Mouse (Mus musculus): ENCODE measurements around the gene Mettl7a2. TPM values are rescaled to one million over a fixed set of nuclear protein-coding genes. Genes with fewer than 3 reads are reported as not detected.
A peak's percentile ranks its signal among the peaks of the same experiment; 100 is the strongest.
"Not testable (repeated sequence)": the region's sequence is repeated elsewhere in the genome, so short reads cannot be mapped to it uniquely, and the experiment has no call there.

Mettl7a2 gene
- polyA plus RNA-seq, 1 experiment from 2014 or later, result not detected

DNA sequence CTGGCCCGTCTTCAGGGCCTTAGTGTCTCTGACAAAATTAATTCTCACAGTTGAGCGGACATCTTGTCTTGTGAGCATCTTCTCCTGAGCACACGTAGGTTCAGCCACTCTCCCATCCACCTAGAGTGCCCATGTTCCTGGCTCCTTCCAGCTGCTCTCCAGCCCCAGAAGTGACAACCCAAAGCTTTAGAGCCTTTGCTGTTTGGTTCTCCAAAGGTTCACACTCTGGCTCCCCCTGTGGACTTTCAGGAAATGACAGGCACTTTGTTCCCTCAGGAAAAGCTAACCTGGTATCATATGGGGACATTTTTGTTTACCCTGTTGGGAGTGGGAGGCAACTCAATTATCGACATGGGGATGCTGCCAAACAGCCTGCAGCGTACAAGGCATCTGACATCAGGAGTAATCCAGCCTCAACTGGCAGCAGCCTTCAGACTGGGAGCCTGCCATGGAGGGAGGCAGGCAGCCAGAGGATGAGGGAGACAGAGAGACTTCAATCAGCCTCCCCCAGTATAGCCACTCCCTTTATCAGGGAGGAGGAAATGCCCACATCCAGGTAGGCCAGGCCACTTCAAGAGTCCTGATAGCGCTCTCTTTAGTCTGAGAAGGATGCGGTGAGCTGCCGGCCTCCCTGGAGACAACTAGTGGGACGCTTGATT lies 25.0 kb downstream of the Mettl7a2 start:
- ATAC-seq (ENCODE audit: insufficient number of reproducible peaks, insufficient read depth, low FRiP score, low read depth); H3K27ac ChIP-seq (ENCODE audit: low read length); H3K27me3 ChIP-seq (ENCODE audit: control insufficient read depth, insufficient read depth, low read length); H3K9me3 ChIP-seq (ENCODE audit: control insufficient read depth, low read depth, low read length); H3K4me2 ChIP-seq (replicated peaks; ENCODE audit: low read depth, low read length); H3K4me3 ChIP-seq (ENCODE audit: low read depth, low read length); H3K4me1 ChIP-seq (ENCODE audit: control insufficient read depth, insufficient read depth, low read length); H3K36me3 ChIP-seq (ENCODE audit: control insufficient read depth, insufficient read depth, low read length); H3K9ac ChIP-seq (replicated peaks; ENCODE audit: low read depth, low read length): not testable (repeated sequence)
- 16% methylated on average over 2 of the region's 9 CpGs for WGBS

DNA sequence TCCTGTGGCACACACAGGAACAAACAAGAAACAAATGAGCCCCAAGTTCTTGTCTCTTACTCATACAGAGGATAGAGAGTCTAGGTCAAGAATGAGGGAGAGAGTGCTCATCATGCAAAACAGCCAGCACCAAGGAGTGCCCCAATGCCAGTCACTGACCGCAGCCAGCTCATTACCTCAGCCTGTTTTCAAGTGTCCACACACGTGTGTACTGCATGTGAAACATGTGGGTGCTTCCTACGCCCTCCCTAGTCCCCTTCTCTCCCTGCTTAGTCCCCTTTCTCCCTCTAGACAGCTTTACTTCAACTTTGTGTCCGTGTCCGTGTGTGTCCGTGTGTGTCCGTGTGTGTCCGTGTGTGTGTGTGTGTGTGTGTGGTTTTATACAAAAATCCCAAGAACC lies 26.7 kb downstream of the Mettl7a2 start:
- Histone ChIP-seq H3K36me3 (ENCODE audit: control insufficient read depth, insufficient read depth, low read length) (no peaks in the 10 kb centered on the region), H3K4me3 (ENCODE audit: low read depth, low read length) (no peak overlapping the region), H3K27me3 (ENCODE audit: control insufficient read depth, insufficient read depth, low read length) (no peaks in the 10 kb centered on the region), H3K4me2 (replicated peaks; ENCODE audit: low read depth, low read length) (no peak overlapping the region), H3K9me3 (ENCODE audit: control insufficient read depth, low read depth, low read length) (no peaks in the 10 kb centered on the region), H3K9ac (replicated peaks; ENCODE audit: low read depth, low read length) (no peak overlapping the region), H3K4me1 (ENCODE audit: control insufficient read depth, insufficient read depth, low read length) (0 out of 2 replicates have a peak, but pooled peaks cover 3% of the 10 kb centered on the region), H3K27ac (ENCODE audit: low read length) (no peak overlapping the region)
- WGBS, result 82% methylated on average over 8 of the region's 8 CpGs
- ATAC-seq (ENCODE audit: insufficient number of reproducible peaks, insufficient read depth, low FRiP score, low read depth), result no peak

DNA sequence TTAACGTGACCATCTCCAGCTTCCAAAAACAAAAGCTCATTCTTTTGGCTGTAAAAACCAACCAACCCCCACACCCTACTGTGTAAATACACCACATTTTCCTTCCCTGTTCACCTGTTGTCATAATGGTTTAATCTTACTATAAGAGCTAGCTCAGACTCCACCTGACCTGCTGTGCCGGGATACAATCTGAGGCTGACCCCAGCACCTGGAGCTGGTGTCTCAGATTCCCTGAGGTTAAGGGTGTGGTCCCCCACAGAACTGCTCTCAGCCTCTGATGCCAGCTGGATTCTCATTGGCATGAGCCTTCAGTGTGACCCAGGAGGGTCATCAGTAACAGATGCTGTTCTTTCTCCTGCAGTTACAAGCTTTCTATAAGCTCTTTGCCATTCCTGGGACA lies 27.1 kb downstream of the Mettl7a2 start:
- H3K4me3 ChIP-seq (ENCODE audit: low read depth, low read length), result no peak overlapping the region
- H3K4me2 ChIP-seq (replicated peaks; ENCODE audit: low read depth, low read length), result no peak overlapping the region
- no peak overlapping the region for H3K9ac ChIP-seq (replicated peaks; ENCODE audit: low read depth, low read length)
- no peaks in the 10 kb centered on the region for H3K9me3 ChIP-seq (ENCODE audit: control insufficient read depth, low read depth, low read length)
- 31% methylated on average over 2 of the region's 2 CpGs for WGBS
- no peaks in the 10 kb centered on the region for H3K36me3 ChIP-seq (ENCODE audit: control insufficient read depth, insufficient read depth, low read length)
- no peak for ATAC-seq (ENCODE audit: insufficient number of reproducible peaks, insufficient read depth, low FRiP score, low read depth)
- H3K4me1 ChIP-seq (ENCODE audit: control insufficient read depth, insufficient read depth, low read length), result 0 out of 2 replicates have a peak, but pooled peaks cover 3% of the 10 kb centered on the region
- H3K27ac ChIP-seq (ENCODE audit: low read length), result no peak overlapping the region
- H3K27me3 ChIP-seq (ENCODE audit: control insufficient read depth, insufficient read depth, low read length), result no peaks in the 10 kb centered on the region

DNA sequence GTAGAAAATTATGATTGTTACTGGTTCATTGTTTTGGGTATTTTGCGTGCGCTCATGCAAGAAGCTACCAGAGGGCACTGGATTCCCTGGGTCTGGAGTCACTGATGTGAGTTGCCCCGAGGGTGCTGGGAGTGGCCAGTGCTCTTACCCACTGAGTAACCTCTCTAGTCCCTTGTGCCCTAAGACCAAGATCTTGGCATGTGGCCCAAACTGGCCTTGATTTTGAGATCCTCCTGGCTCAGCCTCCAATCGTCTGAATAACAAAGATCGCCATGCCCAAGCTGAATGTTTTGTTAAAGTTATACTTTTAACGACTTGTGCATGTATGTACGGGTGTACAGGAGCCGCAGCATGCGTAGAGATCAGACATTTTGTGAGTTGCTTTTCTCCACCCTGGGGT lies 32.7 kb downstream of the Mettl7a2 start:
- 91% methylated on average over 9 of the region's 9 CpGs for WGBS
- H3K4me1 ChIP-seq (ENCODE audit: control insufficient read depth, insufficient read depth, low read length), result no peaks in the 10 kb centered on the region

DNA sequence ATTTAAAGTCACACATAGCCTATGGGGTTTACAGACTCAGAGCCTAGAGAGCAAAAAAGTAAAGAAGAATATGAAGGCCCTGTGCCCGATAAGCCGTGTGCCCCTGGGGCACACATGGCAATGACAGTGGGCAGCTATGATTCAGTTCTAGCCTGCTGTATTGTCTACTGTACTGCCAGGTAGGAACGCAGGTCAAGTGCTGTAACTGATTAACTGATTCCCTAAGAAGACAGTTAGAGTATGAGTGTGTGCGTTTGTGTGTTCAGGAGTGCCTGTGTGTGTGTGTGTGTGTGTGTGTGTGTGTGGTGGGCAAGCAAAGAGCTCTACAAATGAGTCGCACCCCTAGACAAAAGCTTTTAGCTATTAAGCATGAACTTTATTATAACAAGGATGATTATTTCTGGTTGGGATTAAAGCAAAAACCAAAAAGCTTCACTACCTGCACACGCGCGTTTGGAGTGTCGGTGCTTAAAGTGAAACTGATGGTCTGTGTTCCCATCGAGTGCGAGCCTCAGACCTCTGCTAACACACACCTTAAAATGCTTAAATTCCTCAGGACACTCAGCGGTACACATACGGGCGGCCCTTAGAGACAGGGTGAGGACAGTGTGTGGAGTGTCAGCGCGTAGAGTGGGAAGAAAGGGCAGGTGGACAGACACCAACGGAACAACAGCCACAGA lies 34.7 kb downstream of the Mettl7a2 start:
- 83% methylated on average over 17 of the region's 17 CpGs for WGBS
- Histone ChIP-seq H3K9me3 (ENCODE audit: control insufficient read depth, low read depth, low read length) (no peaks in the 10 kb centered on the region), H3K27me3 (ENCODE audit: control insufficient read depth, insufficient read depth, low read length) (no peaks in the 10 kb centered on the region), H3K9ac (replicated peaks; ENCODE audit: low read depth, low read length) (no peak overlapping the region), H3K4me3 (ENCODE audit: low read depth, low read length) (no peak overlapping the region), H3K4me2 (replicated peaks; ENCODE audit: low read depth, low read length) (no peak overlapping the region), H3K36me3 (ENCODE audit: control insufficient read depth, insufficient read depth, low read length) (no peaks in the 10 kb centered on the region), H3K27ac (ENCODE audit: low read length) (no peak overlapping the region), H3K4me1 (ENCODE audit: control insufficient read depth, insufficient read depth, low read length) (no peaks in the 10 kb centered on the region)
- no peak for ATAC-seq (ENCODE audit: insufficient number of reproducible peaks, insufficient read depth, low FRiP score, low read depth)

More for the DNA sequence above, 32.7 kb downstream of the Mettl7a2 start:
- Histone ChIP-seq H3K9ac (replicated peaks; ENCODE audit: low read depth, low read length) (no peak overlapping the region), H3K36me3 (ENCODE audit: control insufficient read depth, insufficient read depth, low read length) (no peaks in the 10 kb centered on the region), H3K27me3 (ENCODE audit: control insufficient read depth, insufficient read depth, low read length) (no peaks in the 10 kb centered on the region), H3K9me3 (ENCODE audit: control insufficient read depth, low read depth, low read length) (no peaks in the 10 kb centered on the region), H3K4me2 (replicated peaks; ENCODE audit: low read depth, low read length) (no peak overlapping the region), H3K4me3 (ENCODE audit: low read depth, low read length) (no peak overlapping the region), H3K27ac (ENCODE audit: low read length) (no peak overlapping the region)
- no peak for ATAC-seq (ENCODE audit: insufficient number of reproducible peaks, insufficient read depth, low FRiP score, low read depth)

DNA sequence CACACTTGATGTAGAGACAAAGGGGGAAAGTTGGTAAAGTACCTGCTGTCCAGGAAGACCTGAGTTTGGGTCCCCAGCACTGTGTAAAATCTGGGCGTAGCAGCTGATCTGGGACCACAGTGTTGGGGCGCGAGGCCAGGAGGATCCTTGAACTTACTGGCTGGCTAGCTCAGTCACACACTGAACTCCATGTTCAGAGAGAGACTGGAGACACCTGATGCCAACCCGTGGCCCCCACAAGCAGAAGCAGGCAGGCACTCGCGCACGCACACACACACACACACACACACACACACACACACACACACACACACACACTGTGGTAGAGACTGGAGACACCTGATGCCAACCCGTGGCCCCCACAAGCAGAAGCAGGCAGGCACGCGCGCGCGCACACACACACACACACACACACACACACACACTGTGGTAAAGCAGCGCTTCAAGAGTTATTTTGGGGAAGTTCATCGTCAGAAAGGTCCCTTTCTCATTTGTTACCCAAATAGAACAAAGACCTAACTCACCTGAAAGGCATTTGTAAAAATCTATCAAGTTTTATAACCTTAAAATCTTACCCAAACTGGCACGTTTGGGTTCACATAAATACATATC lies 35.3 kb downstream of the Mettl7a2 start:
- Histone ChIP-seq H3K27ac (ENCODE audit: low read length) (no peak overlapping the region), H3K9me3 (ENCODE audit: control insufficient read depth, low read depth, low read length) (no peaks in the 10 kb centered on the region), H3K4me2 (replicated peaks; ENCODE audit: low read depth, low read length) (no peak overlapping the region), H3K4me1 (ENCODE audit: control insufficient read depth, insufficient read depth, low read length) (no peaks in the 10 kb centered on the region), H3K27me3 (ENCODE audit: control insufficient read depth, insufficient read depth, low read length) (no peaks in the 10 kb centered on the region), H3K36me3 (ENCODE audit: control insufficient read depth, insufficient read depth, low read length) (no peaks in the 10 kb centered on the region), H3K4me3 (ENCODE audit: low read depth, low read length) (no peak overlapping the region), H3K9ac (replicated peaks; ENCODE audit: low read depth, low read length) (no peak overlapping the region)
- no peak for ATAC-seq (ENCODE audit: insufficient number of reproducible peaks, insufficient read depth, low FRiP score, low read depth)
- 78% methylated on average over 16 of the region's 16 CpGs for WGBS

DNA sequence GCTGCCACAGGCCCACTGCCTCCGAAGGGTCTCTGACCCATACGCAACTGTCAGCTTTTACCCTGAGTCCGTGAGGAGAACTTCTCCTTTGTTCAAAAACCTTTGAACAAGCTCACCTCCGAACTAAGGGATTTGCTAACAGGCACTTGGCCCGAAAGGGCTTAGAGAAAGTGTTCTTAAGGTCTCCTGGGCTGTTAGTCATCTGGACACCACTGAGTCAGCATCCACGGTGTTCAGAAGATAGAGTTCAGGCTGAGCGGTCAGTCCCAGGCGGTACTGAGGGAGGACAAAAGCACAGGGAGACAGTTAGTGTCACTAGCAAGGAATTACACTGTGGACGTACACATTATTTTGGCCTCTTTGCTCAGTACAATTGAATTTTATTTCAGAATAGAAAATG lies 35.9 kb downstream of the Mettl7a2 start:
- H3K27ac ChIP-seq (ENCODE audit: low read length), result no peak overlapping the region
- H3K9me3 ChIP-seq (ENCODE audit: control insufficient read depth, low read depth, low read length), result no peaks in the 10 kb centered on the region
- no peaks in the 10 kb centered on the region for H3K4me1 ChIP-seq (ENCODE audit: control insufficient read depth, insufficient read depth, low read length)
- no peaks in the 10 kb centered on the region for H3K27me3 ChIP-seq (ENCODE audit: control insufficient read depth, insufficient read depth, low read length)
- peaks cover 3% of the 10 kb centered on the region; the same call in 1 of the 2 replicates for H3K36me3 ChIP-seq (ENCODE audit: control insufficient read depth, insufficient read depth, low read length)
- no peak for ATAC-seq (ENCODE audit: insufficient number of reproducible peaks, insufficient read depth, low FRiP score, low read depth)
- H3K4me2 ChIP-seq (replicated peaks; ENCODE audit: low read depth, low read length), result no peak overlapping the region
- WGBS, result 55% methylated on average over 9 of the region's 9 CpGs
- H3K9ac ChIP-seq (replicated peaks; ENCODE audit: low read depth, low read length), result no peak overlapping the region
- H3K4me3 ChIP-seq (ENCODE audit: low read depth, low read length), result no peak overlapping the region

DNA sequence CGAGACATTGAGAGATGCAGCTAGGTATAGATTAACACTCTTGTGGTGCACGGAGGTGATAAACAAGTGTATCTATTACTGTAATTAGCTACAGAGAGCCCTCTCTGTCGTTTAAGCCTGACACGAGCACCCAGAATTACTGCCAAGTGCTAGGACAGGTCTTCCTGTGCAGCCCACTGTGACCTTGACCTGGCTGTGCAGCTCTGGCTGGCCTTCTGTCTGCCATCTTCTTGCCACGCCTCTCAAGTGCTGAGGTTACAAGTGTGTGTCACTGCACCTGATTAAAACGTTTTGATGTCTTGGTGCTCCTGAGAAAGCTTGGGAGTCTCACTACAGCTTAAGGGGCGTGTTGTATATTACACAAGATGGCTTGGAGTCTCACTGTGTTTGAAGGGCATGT lies 38.1 kb downstream of the Mettl7a2 start:
- H3K9ac ChIP-seq (replicated peaks; ENCODE audit: low read depth, low read length), result no peak overlapping the region
- peaks cover 18% of the 10 kb centered on the region for H3K36me3 ChIP-seq (ENCODE audit: control insufficient read depth, insufficient read depth, low read length)
- H3K9me3 ChIP-seq (ENCODE audit: control insufficient read depth, low read depth, low read length), result no peaks in the 10 kb centered on the region
- no peak overlapping the region for H3K4me2 ChIP-seq (replicated peaks; ENCODE audit: low read depth, low read length)
- H3K4me3 ChIP-seq (ENCODE audit: low read depth, low read length), result no peak overlapping the region
- H3K4me1 ChIP-seq (ENCODE audit: control insufficient read depth, insufficient read depth, low read length), result no peaks in the 10 kb centered on the region
- no peak overlapping the region for H3K27ac ChIP-seq (ENCODE audit: low read length)
- no peaks in the 10 kb centered on the region for H3K27me3 ChIP-seq (ENCODE audit: control insufficient read depth, insufficient read depth, low read length)
- 0 out of 2 replicates have a peak, but pooled peaks have one; percentile 23 for ATAC-seq (ENCODE audit: insufficient number of reproducible peaks, insufficient read depth, low FRiP score, low read depth)
- WGBS, result 68% methylated on average over 7 of the region's 7 CpGs

All from stomach, embryonic 14.5 days (tissue).